Mouse (Mus musculus) spleen, adult 2 months (tissue): ENCODE measurements around the gene Zbtb7a.
"Not testable (repeated sequence)": the region's sequence is repeated elsewhere in the genome, so short reads cannot be mapped to it uniquely, and the experiment has no call there.

Experiments
- CTCF ChIP-seq: fragments of 200-500 bp; IDR thresholded peaks from 2 replicates; pipeline ENCODE4 v1.5.1; 2011; ENCODE audit warnings: mild to moderate bottlenecking, inconsistent platforms; ENCODE audit not compliant: insufficient read depth, insufficient read length, insufficient replicate concordance; ENCODE audit errors: extremely low read depth
- POLR2A ChIP-seq: fragments of 200-500 bp; IDR thresholded peaks from 2 replicates; pipeline ENCODE4 v1.6.1; 2011; ENCODE audit warnings: low read depth, low read length, inconsistent platforms

GRCm38 (mm10) chr10:81181860-81182259 lies 46.8 kb downstream of the Zbtb7a start:
- TF ChIP-seq CTCF, POLR2A: not testable (repeated sequence)
